Mouse (Mus musculus) ES-E14 (cell line): Measurements from ENCODE around the gene Prkag2. TPM values are rescaled to one million over a fixed set of nuclear protein-coding genes. Genes with fewer than 3 reads are reported as not detected.

ENCODE experiments used
- DNase-seq: peaks from one replicate; pipeline ENCODE4 v3.0.0-alpha.2; 2013; ENCODE audit warnings: low read depth, low spot score
- H3K27ac ChIP-seq: 2 replicates; pipeline ENCODE4 v1.5.1; 2012; ENCODE audit warnings: low read depth, mild to moderate bottlenecking, low read length, moderate library complexity, mixed read lengths; ENCODE audit not compliant: poor library complexity, insufficient read depth, severe bottlenecking
- H3K36me3 ChIP-seq: 2 replicates; pipeline ENCODE4 v1.6.1; 2012; ENCODE audit warnings: mild to moderate bottlenecking, low read length, moderate library complexity, mixed read lengths; ENCODE audit not compliant: control insufficient read depth, poor library complexity, insufficient read depth, severe bottlenecking
- H3K4me1 ChIP-seq, 2 experiments: fragments of 150-350 bp in 1 of 2; sonication (generic) in 1 of 2; 2 replicates each; pipeline ENCODE4 v1.6.1; 2012; ENCODE audit warnings: low read length in 2 of 2, mild to moderate bottlenecking in 1 of 2, mixed read lengths in 1 of 2; ENCODE audit not compliant: control insufficient read depth in 2 of 2, insufficient read depth in 2 of 2, poor library complexity in 1 of 2
- H3K4me3 ChIP-seq, 2 experiments: fragments of 150-350 bp in 1 of 2; sonication (generic) in 1 of 2; 2 replicates each; pipeline ENCODE4 v1.5.1; 2012; ENCODE audit warnings: low read length in 2 of 2, low read depth in 1 of 2, mild to moderate bottlenecking in 1 of 2, mixed read lengths in 1 of 2; ENCODE audit not compliant: insufficient read depth in 1 of 2, poor library complexity in 1 of 2, severe bottlenecking in 1 of 2
- H3K9ac ChIP-seq: 2 replicates; pipeline ENCODE4 v1.6.1; 2012; ENCODE audit warnings: low read depth, mild to moderate bottlenecking, low read length, mixed read lengths; ENCODE audit not compliant: poor library complexity, insufficient read depth, severe bottlenecking
- H3K9me3 ChIP-seq: fragments of 150-350 bp; sonication (generic); 2 replicates; pipeline ENCODE4 v1.6.1; 2012; ENCODE audit warnings: low read depth, mild to moderate bottlenecking, low read length; ENCODE audit not compliant: control insufficient read depth, insufficient read depth
- CHD2 ChIP-seq: IDR thresholded peaks from 2 replicates; pipeline ENCODE4 v1.6.1; 2014; ENCODE audit warnings: mild to moderate bottlenecking, low read depth, low read length, inconsistent platforms
- HCFC1 ChIP-seq: IDR thresholded peaks from 2 replicates; pipeline ENCODE4 v1.6.1; 2012; ENCODE audit warnings: low read length, inconsistent platforms, borderline replicate concordance; ENCODE audit not compliant: insufficient read depth
- MAFK ChIP-seq: IDR thresholded peaks from 2 replicates; pipeline ENCODE4 v1.6.1; 2014; ENCODE audit warnings: mild to moderate bottlenecking, low read depth, low read length, inconsistent platforms; ENCODE audit not compliant: insufficient read depth
- ZC3H11A ChIP-seq: IDR thresholded peaks from 2 replicates; pipeline ENCODE4 v1.6.1; 2012; ENCODE audit warnings: low read depth, mild to moderate bottlenecking, inconsistent platforms, low read length, borderline replicate concordance
- ZNF384 ChIP-seq: IDR thresholded peaks from 2 replicates; pipeline ENCODE4 v1.6.1; 2012; ENCODE audit warnings: low read depth, low read length, inconsistent platforms
- in situ Hi-C, 2 experiments: fragments of 600-800 bp; cut with MboI; formaldehyde crosslinking; loops; one replicate each; pipeline ENCODE4 v1.15.1; 2025; ENCODE audit warnings: low sequenced_read_pairs in 2 of 2, inconsistent platforms in 1 of 2; ENCODE audit not compliant: unreplicated experiment in 2 of 2
- total RNA-seq: library from RNA; depleted of rRNA; stranded (reverse); fragments of 300-350 nt; gene quantifications from 2 replicates; pipeline ENCODE4 v1.2.3, GENCODE M21; 2012

Gene Prkag2
- total RNA-seq, 1 experiment, result 10.5 TPM

DNA sequence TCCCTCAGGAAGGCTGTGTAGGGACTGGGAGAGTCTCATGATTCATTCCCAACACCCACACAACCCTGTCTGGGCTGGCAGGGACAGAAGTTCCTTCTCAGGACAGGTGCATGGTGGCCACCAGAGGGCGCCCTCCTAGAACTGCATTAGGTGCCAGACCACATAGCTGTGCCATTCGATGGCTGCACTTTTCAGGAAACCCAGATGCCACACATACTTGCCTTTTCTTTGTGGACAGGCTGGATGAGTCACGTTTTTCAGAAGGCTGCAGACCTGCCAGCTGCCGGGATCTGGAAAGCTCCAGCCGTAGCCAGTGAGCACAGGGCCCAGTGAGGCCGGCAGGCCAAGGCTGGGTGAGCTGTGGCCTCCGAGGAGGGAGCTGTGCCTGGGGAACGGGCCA lies 93.6 kb downstream of the Prkag2 start:
- H3K36me3 ChIP-seq, result no peaks in the 10 kb centered on the region
- DNase-seq, result peak; percentile 75
- H3K9ac ChIP-seq, result no peak overlapping the region
- H3K27ac ChIP-seq, result no peak overlapping the region
- H3K9me3 ChIP-seq, result no peaks in the 10 kb centered on the region
- TF ChIP-seq MAFK (no peak), CHD2 (no peak), ZC3H11A (0 out of 2 replicates have a peak, but pooled peaks have one; percentile 7)
- H3K4me1 ChIP-seq, result peaks cover 8 to 33% of the 10 kb centered on the region in 2 experiments; a peak in 3 of 4 replicates
- in situ Hi-C loops, result no loop called here
- H3K4me3 ChIP-seq, result 0 out of 4 replicates have a peak overlapping the region, but pooled peaks of 1 of the 2 experiments have one; percentile 11

- in situ Hi-C loops, result no loop called here
- Histone ChIP-seq H3K36me3 (no peaks in the 10 kb centered on the region), H3K9me3 (no peaks in the 10 kb centered on the region), H3K27ac (no peak overlapping the region), H3K4me3 (no peak overlapping the region), H3K4me1 (peaks cover 8 to 30% of the 10 kb centered on the region in 2 experiments; a peak in 3 of 4 replicates), H3K9ac (no peak overlapping the region)
- no peak for DNase-seq
- TF ChIP-seq ZNF384 (no peak), CHD2 (no peak), MAFK (no peak), HCFC1 (no peak), ZC3H11A (no peak)
Measured at GRCm38 (mm10) chr5:25005532-25006129, 94.8 kb downstream of the Prkag2 start.

DNA sequence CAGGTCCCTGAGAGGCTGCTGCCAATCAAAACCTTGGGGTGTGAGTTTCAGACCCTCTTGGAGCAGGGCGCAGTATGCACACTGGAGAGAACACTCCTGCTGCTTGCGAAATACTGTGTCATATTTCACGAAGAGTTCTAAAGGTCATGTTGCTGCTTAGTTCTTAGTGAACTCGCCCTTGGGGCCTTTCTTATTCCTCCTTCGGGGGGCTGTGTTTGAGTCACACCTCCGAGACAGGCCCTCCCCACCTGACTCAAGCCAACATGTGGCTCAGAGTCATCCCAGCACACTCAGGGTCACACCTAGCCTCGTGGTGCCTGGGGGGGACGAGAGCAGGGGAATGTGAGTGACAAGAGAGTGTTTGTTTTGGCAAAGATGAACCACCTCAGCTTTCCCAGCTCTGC lies 99.0 kb downstream of the Prkag2 start:
- Histone ChIP-seq H3K36me3 (no peaks in the 10 kb centered on the region), H3K27ac (no peak overlapping the region), H3K9ac (no peak overlapping the region), H3K4me1 (peaks cover 4 to 10% of the 10 kb centered on the region in 2 experiments; a peak in 2 of 4 replicates), H3K4me3 (no peak overlapping the region), H3K9me3 (no peaks in the 10 kb centered on the region)
- DNase-seq, result no peak
- in situ Hi-C loops, result no loop called here
- TF ChIP-seq HCFC1 (no peak), CHD2 (no peak), MAFK (no peak), ZC3H11A (no peak), ZNF384 (no peak)

- in situ Hi-C loops, result no loop called here
- no peak for DNase-seq
- H3K9me3 ChIP-seq, result no peaks in the 10 kb centered on the region
- no peaks in the 10 kb centered on the region for H3K36me3 ChIP-seq
- TF ChIP-seq ZNF384 (no peak), ZC3H11A (no peak), CHD2 (no peak), MAFK (no peak), HCFC1 (no peak)
- no peak overlapping the region for H3K9ac ChIP-seq
- H3K27ac ChIP-seq, result no peak overlapping the region
- peaks cover 1 to 8% of the 10 kb centered on the region in 2 experiments; a peak in 2 of 4 replicates for H3K4me1 ChIP-seq
- no peak overlapping the region for H3K4me3 ChIP-seq
Measured at GRCm38 (mm10) chr5:24999351-24999750, 101.1 kb downstream of the Prkag2 start.
